Mouse (Mus musculus): ENCODE measurements around the gene Cbr1.

GRCm38 (mm10) chr16:93606146-93606545 is 493 bp downstream of the Cbr1 start:
- TF ChIP-seq CTCF (IDR thresholded peaks at IDR 0.05; ENCODE audit: control insufficient read depth, insufficient read depth, insufficient replicate concordance, low read depth, low read length): no peak
- TF ChIP-seq POLR2A (IDR thresholded peaks at IDR 0.05; ENCODE audit: control insufficient read depth, low read depth, low read length): no peak

Data from testis, adult 2 months (tissue).